Mouse (Mus musculus) neutrophil, adult 83 days (primary cell): ENCODE results near the gene Sgo1. TPM values are rescaled to one million over a fixed set of nuclear protein-coding genes. Genes with fewer than 3 reads are reported as not detected.

Experiments used
- total RNA-seq, 2 experiments: library from RNA; stranded (reverse); gene quantifications; one replicate each; pipeline ENCODE4 v1.2.4; 2023

Gene Sgo1
- total RNA-seq = 10 to 100 TPM; 12.8 to 14.8 TPM

GRCm38 (mm10) chr17:53688877-53689802 is at the start of gene Sgo1:
Gene Sgo1, minus strand, starts transcription at chr17:53689333.

Other genes with a start within 250 kb of the Sgo1 start
- under 1 TPM; 0.33 to 0.53 TPM for gene Efhb, start 226.0 kb downstream of the Sgo1 start, total RNA-seq
- 10 to 100 TPM; 69.6 to 80.3 TPM for gene Rab5a, start 210.1 kb downstream of the Sgo1 start, total RNA-seq
- gene Pp2d1, start 149.9 kb downstream of the Sgo1 start, total RNA-seq = not detected
- gene Kat2b, start 122.5 kb downstream of the Sgo1 start, total RNA-seq = 10 to 100 TPM; 55.4 to 68.9 TPM
- gene Sult1c2, start 157.0 kb upstream of the Sgo1 start, total RNA-seq = not detected